Mouse (Mus musculus) heart, adult 2 months (tissue): ENCODE measurements around the gene Baz1a. TPM values are rescaled to one million over a fixed set of nuclear protein-coding genes. Genes with fewer than 3 reads are reported as not detected.
"Not testable (repeated sequence)": the region's sequence is repeated elsewhere in the genome, so short reads cannot be mapped to it uniquely, and the experiment has no call there.

Experiments used
- DNase-seq, 2 experiments: peaks; one replicate each; pipeline ENCODE4 v3.0.0; 2021
- H3K27ac ChIP-seq: fragments of 200-600 bp; 2 replicates; pipeline ENCODE4 v1.8.1; 2022
- H3K27me3 ChIP-seq: fragments of 200-500 bp; 2 replicates; pipeline ENCODE4 v1.6.1; 2012; ENCODE audit warnings: mild to moderate bottlenecking, low read length, inconsistent platforms, mixed read lengths; ENCODE audit not compliant: control insufficient read depth, insufficient read depth
- H3K36me3 ChIP-seq: fragments of 200-500 bp; 2 replicates; pipeline ENCODE4 v1.6.1; 2012; ENCODE audit warnings: low read length, inconsistent platforms; ENCODE audit not compliant: control insufficient read depth, insufficient read depth
- H3K4me1 ChIP-seq: fragments of 200-500 bp; 2 replicates; pipeline ENCODE4 v1.6.1; 2011; ENCODE audit warnings: low read length; ENCODE audit not compliant: control insufficient read depth, insufficient read depth
- H3K4me3 ChIP-seq: fragments of 200-600 bp; 2 replicates; pipeline ENCODE4 v1.8.1; 2022
- H3K79me2 ChIP-seq: fragments of 200-500 bp; replicated peaks from 2 replicates; pipeline ENCODE4 v1.6.1; 2012; ENCODE audit warnings: mild to moderate bottlenecking, inconsistent platforms, low read length, moderate library complexity, mixed read lengths; ENCODE audit not compliant: control insufficient read depth, insufficient read depth
- H3K9ac ChIP-seq: fragments of 200-500 bp; 2 replicates; pipeline ENCODE4 v1.6.1; 2012; ENCODE audit warnings: low read depth, mild to moderate bottlenecking, control low read depth, inconsistent platforms, low read length, mixed read lengths
- CTCF ChIP-seq: fragments of 200-600 bp; IDR thresholded peaks from 2 replicates; pipeline ENCODE4 v1.8.1; 2022; ENCODE audit warnings: antibody characterized with exemption, mild to moderate bottlenecking, moderate library complexity
- EP300 ChIP-seq: fragments of 200-500 bp; IDR thresholded peaks from 2 replicates; pipeline ENCODE4 v1.6.1; 2011; ENCODE audit warnings: low read depth, low read length, control low read depth; ENCODE audit not compliant: insufficient read depth
- POLR2A ChIP-seq: fragments of 200-500 bp; IDR thresholded peaks from 2 replicates; pipeline ENCODE4 v1.6.1; 2011; ENCODE audit warnings: mild to moderate bottlenecking, low read depth, low read length, control low read depth; ENCODE audit not compliant: insufficient read depth
- WGBS: fragments of 180-500 bp; shearing (Covaris S2); methylation state at CpG from one replicate; pipeline ENCODE4 v1.1.7; 2018; 5-methylcytosine and 5-hydroxymethylcytosine counted together
- intact Hi-C: fragments of 180-260 bp; cut with DNase I; formaldehyde crosslinking; loops from one replicate; pipeline ENCODE4 v1.15.1; 2025
- polyA plus RNA-seq: library from polyadenylated mRNA; depleted of rRNA; stranded (reverse); fragments of >200 nt; gene quantifications from 2 replicates; pipeline ENCODE4 v1.2.3, GENCODE M21; 2012
- total RNA-seq, 2 experiments: library from RNA; stranded (reverse); gene quantifications; 2 replicates each; pipeline ENCODE4 v1.2.3; 2021

Gene Baz1a
- total and polyA plus RNA-seq, 3 experiments: 1.4 to 7.8 (median 7.0) TPM

- Histone ChIP-seq H3K27ac (no peak overlapping the region), H3K9ac (no peak overlapping the region), H3K36me3 (no peaks in the 10 kb centered on the region; the same call in 1 of the 2 replicates), H3K79me2 (no peaks in the 10 kb centered on the region), H3K4me3 (no peak overlapping the region), H3K27me3 (no peaks in the 10 kb centered on the region), H3K4me1 (no peaks in the 10 kb centered on the region)
- intact Hi-C loops: no loop called here
- WGBS: 94% methylated on average over 6 of the region's 6 CpGs
- no peak for TF ChIP-seq CTCF
- TF ChIP-seq POLR2A: no peak
- TF ChIP-seq EP300: no peak
- DNase-seq: no peak
Observed at GRCm38 (mm10) chr12:54946116-54946515, 68.0 kb downstream of the Baz1a start.

- H3K27me3 ChIP-seq, DNase-seq, H3K4me1 ChIP-seq, intact Hi-C loops, H3K9ac ChIP-seq, H3K27ac ChIP-seq, H3K4me3 ChIP-seq, H3K79me2 ChIP-seq, H3K36me3 ChIP-seq: not testable (repeated sequence)
- 92% methylated on average over 6 of the region's 6 CpGs for WGBS
- peak; percentile 45 for TF ChIP-seq CTCF
Observed at GRCm38 (mm10) chr12:54942586-54943157, 71.5 kb downstream of the Baz1a start.

- 95% methylated on average over 5 of the region's 5 CpGs for WGBS
- H3K27me3 ChIP-seq, H3K36me3 ChIP-seq, H3K9ac ChIP-seq, DNase-seq, H3K27ac ChIP-seq, intact Hi-C loops, H3K4me3 ChIP-seq, H3K4me1 ChIP-seq, H3K79me2 ChIP-seq: not testable (repeated sequence)
Observed at GRCm38 (mm10) chr12:54937581-54938343, 76.4 kb downstream of the Baz1a start.

GRCm38 (mm10) chr12:54910387-54910786 lies 103.8 kb downstream of the Baz1a start:
- DNase-seq: no peak
- no peaks in the 10 kb centered on the region for H3K36me3 ChIP-seq
- no peaks in the 10 kb centered on the region for H3K4me1 ChIP-seq
- H3K27me3 ChIP-seq: no peaks in the 10 kb centered on the region
- intact Hi-C loops: no loop called here
- no peak overlapping the region for H3K9ac ChIP-seq
- TF ChIP-seq POLR2A (no peak), EP300 (no peak), CTCF (no peak)
- no peak overlapping the region for H3K27ac ChIP-seq
- H3K4me3 ChIP-seq: no peak overlapping the region
- no peaks in the 10 kb centered on the region for H3K79me2 ChIP-seq
- WGBS: 96% methylated on average over 3 of the region's 3 CpGs

DNA sequence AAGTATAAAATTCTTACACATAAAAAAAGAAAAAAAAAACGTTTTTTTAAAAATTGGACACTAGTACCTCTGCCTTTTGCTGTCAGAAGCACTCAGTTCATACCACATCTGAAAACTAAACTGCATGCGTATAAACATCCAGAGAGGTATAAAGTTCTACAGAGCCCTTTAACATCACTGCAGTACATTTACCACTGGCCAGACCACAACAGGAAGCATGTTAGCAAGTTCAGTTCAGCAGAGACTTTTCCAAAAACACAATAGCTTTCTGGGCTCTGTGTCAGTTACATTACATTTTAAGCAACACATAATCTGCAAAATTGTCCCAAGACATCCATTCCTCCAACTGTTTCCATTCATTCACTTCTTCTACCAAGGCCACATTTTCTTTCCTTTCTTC lies 121.6 kb downstream of the Baz1a start:
- H3K4me1 ChIP-seq, intact Hi-C loops, H3K79me2 ChIP-seq, H3K27me3 ChIP-seq, H3K4me3 ChIP-seq, H3K9ac ChIP-seq, DNase-seq, H3K36me3 ChIP-seq, H3K27ac ChIP-seq: not testable (repeated sequence)
- 65% methylated on average over 2 of the region's 2 CpGs for WGBS

DNA sequence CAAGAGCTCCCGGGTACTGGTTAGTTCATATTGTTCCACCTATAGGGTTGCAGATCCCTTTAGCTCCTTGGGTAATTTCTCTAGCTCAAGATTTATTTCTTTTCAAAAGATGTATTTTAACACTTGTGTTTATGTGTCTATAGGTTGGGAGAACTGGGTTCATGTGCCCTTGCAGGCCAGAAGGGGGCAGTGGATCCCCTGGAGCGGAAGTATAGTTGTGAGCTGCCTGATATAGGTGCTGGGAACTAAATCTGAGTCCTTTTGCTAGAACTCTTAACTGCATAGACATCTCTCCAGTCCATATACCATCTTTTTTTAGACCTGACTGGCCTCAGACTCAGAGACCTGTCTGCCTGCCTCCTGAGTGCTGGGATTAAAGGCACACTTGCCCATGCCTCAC lies 123.7 kb downstream of the Baz1a start:
- 0 out of 2 replicates have a peak, but pooled peaks have one; percentile 13 for TF ChIP-seq CTCF
- no peak for TF ChIP-seq EP300
- Histone ChIP-seq H3K36me3 (no peaks in the 10 kb centered on the region), H3K27ac (no peak overlapping the region), H3K4me3 (no peak overlapping the region), H3K27me3 (no peaks in the 10 kb centered on the region), H3K4me1 (no peaks in the 10 kb centered on the region), H3K79me2 (no peaks in the 10 kb centered on the region), H3K9ac (no peak overlapping the region)
- 98% methylated on average over 2 of the region's 2 CpGs for WGBS
- intact Hi-C loops: no loop called here
- no peak for DNase-seq
